Mouse (Mus musculus) macrophage (primary cell): ENCODE data around the gene Ddx5. TPM values are rescaled to one million over a fixed set of nuclear protein-coding genes. Genes with fewer than 3 reads are reported as not detected.
"Not testable (repeated sequence)": the region's sequence is repeated elsewhere in the genome, so short reads cannot be mapped to it uniquely, and the experiment has no call there.

Source experiments
- H3K27ac ChIP-seq: fragments of 350-480 bp; formaldehyde crosslinking; 2 replicates; pipeline ENCODE4 v1.9.0; 2021
- H3K36me3 ChIP-seq: fragments of 350-480 bp; formaldehyde crosslinking; 2 replicates; pipeline ENCODE4 v1.9.0; 2021; ENCODE audit errors: inconsistent target
- H3K4me3 ChIP-seq: fragments of 350-480 bp; formaldehyde crosslinking; 2 replicates; pipeline ENCODE4 v1.9.0; 2021; ENCODE audit errors: inconsistent target
- H3K79me2 ChIP-seq: fragments of 350-480 bp; formaldehyde crosslinking; 2 replicates; pipeline ENCODE4 v1.9.0; 2021; ENCODE audit errors: inconsistent target
- WGBS: methylation state at CpG from one replicate; pipeline ENCODE4 v1.1.7; 2026; ENCODE audit warnings: inconsistent platforms; ENCODE audit not compliant: missing documents; 5-methylcytosine and 5-hydroxymethylcytosine counted together
- polyA plus RNA-seq: library from polyadenylated mRNA; stranded (reverse); fragments of 250-400 nt; gene quantifications from 3 replicates; pipeline ENCODE4 v1.2.4, GENCODE M21; 2018; ENCODE audit warnings: inconsistent platforms

Gene Ddx5
- polyA plus RNA-seq, 1 experiment from 2014 or later = 726 TPM

GRCm38 (mm10) chr11:106782271-106782670, 6.7 kb downstream of the Ddx5 start:
- H3K79me2 ChIP-seq = peaks cover 74% of the 10 kb centered on the region
- H3K36me3 ChIP-seq = peaks cover 57% of the 10 kb centered on the region
- not testable (repeated sequence) for H3K4me3 ChIP-seq, H3K27ac ChIP-seq
- 100% methylated on average over 6 of the region's 7 CpGs for WGBS

GRCm38 (mm10) chr11:106780590-106781220, 8.3 kb downstream of the Ddx5 start:
- Histone ChIP-seq H3K36me3 (peaks cover 52% of the 10 kb centered on the region), H3K4me3 (no peak overlapping the region)

GRCm38 (mm10) chr11:106780089-106780425, 8.9 kb downstream of the Ddx5 start:
- Histone ChIP-seq H3K36me3 (peaks cover 53% of the 10 kb centered on the region), H3K79me2 (peaks cover 57% of the 10 kb centered on the region), H3K27ac (peak overlapping the region; percentile 37), H3K4me3 (no peak overlapping the region)
- 80% methylated on average over 4 of the region's 4 CpGs for WGBS

More at GRCm38 (mm10) chr11:106780590-106781220, 8.3 kb downstream of the Ddx5 start:
- WGBS = 87% methylated on average over 6 of the region's 6 CpGs
- Histone ChIP-seq H3K27ac (no peak overlapping the region), H3K79me2 (peaks cover 63% of the 10 kb centered on the region)

- H3K36me3 ChIP-seq = peaks cover 53% of the 10 kb centered on the region
- H3K27ac ChIP-seq = peak within 1 kb of the TSS; percentile 71
- H3K4me3 ChIP-seq = peak within 1 kb of the TSS; percentile 64
- WGBS = 3% methylated on average over 25 of the region's 30 CpGs
- H3K79me2 ChIP-seq = peaks cover 51% of the 10 kb centered on the region
Measured at GRCm38 (mm10) chr11:106779388-106780088, 9.4 kb downstream of the Ddx5 start, which contains the start of gene Polg2. Polg2 (minus strand) TSS chr11:106779537.

GRCm38 (mm10) chr11:106778589-106779387, 10.2 kb downstream of the Ddx5 start:
- H3K79me2 ChIP-seq = peaks cover 44% of the 10 kb centered on the region
- H3K36me3 ChIP-seq = peaks cover 53% of the 10 kb centered on the region
- peak overlapping the region; percentile 64 for H3K4me3 ChIP-seq
- peak overlapping the region; percentile 71 for H3K27ac ChIP-seq
- under 1% methylated on average over 37 of the region's 39 CpGs for WGBS

- Histone ChIP-seq H3K27ac (peak overlapping the region; percentile 71), H3K4me3 (peak overlapping the region; percentile 64), H3K79me2 (peaks cover 37% of the 10 kb centered on the region), H3K36me3 (peaks cover 53% of the 10 kb centered on the region)
- WGBS = 76% methylated on average over 5 of the region's 7 CpGs
Measured at GRCm38 (mm10) chr11:106778132-106778531, 10.9 kb downstream of the Ddx5 start.

GRCm38 (mm10) chr11:106777395-106777794, 11.6 kb downstream of the Ddx5 start:
- peaks cover 52% of the 10 kb centered on the region for H3K36me3 ChIP-seq
- 73% methylated on average over 3 of the region's 3 CpGs for WGBS
- no peak overlapping the region; the same call in 1 of the 2 replicates for H3K4me3 ChIP-seq
- no peak overlapping the region for H3K27ac ChIP-seq
- peaks cover 30% of the 10 kb centered on the region for H3K79me2 ChIP-seq

- Histone ChIP-seq H3K27ac (no peak overlapping the region), H3K4me3 (no peak overlapping the region)
- 52% methylated on average over 4 of the region's 4 CpGs for WGBS
Measured at GRCm38 (mm10) chr11:106776960-106777359, 12.0 kb downstream of the Ddx5 start.

GRCm38 (mm10) chr11:106773061-106773460, 15.9 kb downstream of the Ddx5 start:
- Histone ChIP-seq H3K4me3 (no peak overlapping the region), H3K27ac (no peak overlapping the region), H3K36me3 (peaks cover 50% of the 10 kb centered on the region), H3K79me2 (peaks cover 13% of the 10 kb centered on the region)
- 98% methylated on average over 9 of the region's 9 CpGs for WGBS

More at GRCm38 (mm10) chr11:106776960-106777359, 12.0 kb downstream of the Ddx5 start:
- Histone ChIP-seq H3K36me3 (peaks cover 47% of the 10 kb centered on the region), H3K79me2 (peaks cover 26% of the 10 kb centered on the region)

GRCm38 (mm10) chr11:106770195-106770974, 18.6 kb downstream of the Ddx5 start:
- no peak overlapping the region for H3K4me3 ChIP-seq
- H3K27ac ChIP-seq = no peak overlapping the region
- peaks cover 66% of the 10 kb centered on the region for H3K36me3 ChIP-seq
- H3K79me2 ChIP-seq = no peaks in the 10 kb centered on the region; the same call in 1 of the 2 replicates
- WGBS = 85% methylated on average over 9 of the region's 9 CpGs

- Histone ChIP-seq H3K27ac (no peak overlapping the region), H3K36me3 (peaks cover 50% of the 10 kb centered on the region), H3K4me3 (no peak overlapping the region), H3K79me2 (no peaks in the 10 kb centered on the region; the same call in 1 of the 2 replicates)
- 84% methylated on average over 3 of the region's 4 CpGs for WGBS
Measured at GRCm38 (mm10) chr11:106767516-106767915, 21.5 kb downstream of the Ddx5 start.

GRCm38 (mm10) chr11:106766611-106767162, 22.3 kb downstream of the Ddx5 start:
- H3K36me3 ChIP-seq = peaks cover 50% of the 10 kb centered on the region

GRCm38 (mm10) chr11:106762800-106763185, 26.2 kb downstream of the Ddx5 start:
- H3K36me3 ChIP-seq = peaks cover 37% of the 10 kb centered on the region
- H3K79me2 ChIP-seq = peaks cover 23% of the 10 kb centered on the region; the same call in 1 of the 2 replicates
- WGBS = 47% methylated on average over 9 of the region's 9 CpGs
- H3K4me3 ChIP-seq = no peak overlapping the region
- H3K27ac ChIP-seq = peak overlapping the region; percentile 73

More at GRCm38 (mm10) chr11:106766611-106767162, 22.3 kb downstream of the Ddx5 start:
- Histone ChIP-seq H3K79me2 (no peaks in the 10 kb centered on the region; the same call in 1 of the 2 replicates), H3K4me3 (no peak overlapping the region), H3K27ac (no peak overlapping the region)
- WGBS = 91% methylated on average over 4 of the region's 4 CpGs
